Mouse (Mus musculus): ENCODE results near the gene Dpp6.

The Dpp6 gene

DNA sequence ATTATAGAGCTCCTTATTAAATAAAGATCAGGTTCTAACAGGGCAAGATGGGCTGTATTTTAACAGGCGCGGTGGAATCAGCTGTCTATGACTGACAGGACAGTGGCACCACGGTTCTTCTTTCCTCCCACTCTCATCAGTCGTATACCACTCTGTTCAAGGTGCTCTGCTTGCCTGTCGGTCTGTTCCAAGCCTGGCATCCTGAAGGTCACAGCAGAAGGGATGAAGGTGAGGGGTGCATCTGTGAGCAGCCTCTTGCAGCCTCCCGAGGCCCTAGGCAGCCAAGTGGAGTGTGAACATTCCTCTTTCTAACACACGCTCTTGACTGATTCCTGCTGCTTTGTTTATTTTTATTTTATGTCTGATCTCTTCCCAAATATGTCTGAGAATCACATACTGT lies 591.9 kb downstream of the Dpp6 start:
- 57% methylated on average over 7 of the region's 7 CpGs for WGBS

DNA sequence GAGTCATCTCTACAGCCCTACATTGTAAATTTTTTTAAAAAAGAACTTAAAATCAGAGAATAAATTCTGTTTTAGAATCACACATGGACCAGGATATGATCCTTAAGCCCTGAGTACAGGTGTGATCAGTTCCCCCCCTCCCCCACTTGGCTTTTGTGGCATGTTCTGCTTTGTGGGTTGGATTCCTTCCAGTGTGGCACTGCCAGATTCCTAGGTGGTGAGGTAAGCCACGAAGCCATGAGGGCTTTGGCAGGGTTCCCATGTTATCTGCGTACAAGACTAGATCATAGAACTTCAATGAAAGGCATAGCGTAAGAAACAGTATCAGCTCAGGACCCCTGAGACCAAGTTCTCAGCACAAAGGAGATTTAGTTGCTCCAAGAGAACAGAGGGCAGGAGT lies 596.0 kb downstream of the Dpp6 start:
- WGBS = 52% methylated on average over 3 of the region's 3 CpGs

DNA sequence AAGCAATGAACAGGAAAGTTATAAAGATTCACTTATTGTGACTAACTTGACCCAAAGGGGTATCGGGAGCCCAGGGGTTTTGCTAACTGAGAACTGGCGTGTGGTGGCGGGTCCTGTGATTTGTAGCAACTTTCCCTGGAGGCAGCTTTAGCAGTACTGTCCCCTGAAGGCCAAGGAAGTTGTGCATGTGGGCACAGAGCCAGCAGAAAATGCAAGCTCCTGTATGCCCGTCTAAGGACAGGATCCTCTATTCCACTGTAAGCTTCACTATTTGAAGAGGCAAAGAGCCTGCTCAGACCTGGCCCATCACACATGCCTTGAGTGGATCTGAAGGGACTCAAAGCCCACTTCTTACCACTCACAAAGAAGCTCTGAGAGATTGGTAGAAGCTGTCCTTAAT lies 598.5 kb downstream of the Dpp6 start:
- WGBS = 76% methylated on average over 4 of the region's 4 CpGs

DNA sequence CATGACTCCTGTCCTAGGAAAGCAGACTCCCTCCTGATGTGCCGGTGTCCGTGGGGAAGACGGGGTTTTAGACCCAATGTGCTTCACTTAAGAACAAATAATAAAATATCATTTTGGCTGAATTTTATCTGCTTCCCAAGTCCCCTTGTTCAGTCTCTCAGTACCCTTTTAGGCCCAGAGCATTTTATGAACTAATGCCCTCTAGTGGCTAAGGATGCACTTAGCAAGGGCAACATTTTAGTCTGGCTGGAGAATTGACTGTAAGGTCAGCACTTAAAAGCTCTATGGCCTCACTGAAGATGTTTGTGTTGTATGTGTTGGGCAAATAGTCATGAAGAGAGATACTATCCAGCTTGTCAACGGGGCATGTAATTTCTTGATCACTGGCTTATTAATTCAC lies 599.6 kb downstream of the Dpp6 start:
- WGBS = 69% methylated on average over 4 of the region's 4 CpGs

DNA sequence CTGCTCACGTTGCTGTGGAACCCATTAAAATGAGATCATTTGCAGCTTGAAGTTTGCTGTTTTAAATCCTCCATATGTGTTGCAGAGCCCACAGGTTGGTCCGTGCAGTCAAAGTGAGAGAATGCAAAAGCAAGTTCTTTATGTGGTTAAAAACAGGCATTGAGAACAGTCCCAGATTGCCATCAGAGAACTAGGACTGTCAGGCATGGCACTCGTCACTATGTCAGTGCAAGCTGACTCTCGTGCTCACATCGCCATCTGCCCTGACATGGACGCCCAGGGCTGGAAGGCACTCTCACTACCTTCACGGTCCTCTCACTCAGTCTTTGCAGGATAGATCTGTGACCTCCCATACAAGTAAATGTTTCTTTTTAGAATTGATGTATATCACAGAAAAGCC lies 600.4 kb downstream of the Dpp6 start:
- 45% methylated on average over 7 of the region's 7 CpGs for WGBS

DNA sequence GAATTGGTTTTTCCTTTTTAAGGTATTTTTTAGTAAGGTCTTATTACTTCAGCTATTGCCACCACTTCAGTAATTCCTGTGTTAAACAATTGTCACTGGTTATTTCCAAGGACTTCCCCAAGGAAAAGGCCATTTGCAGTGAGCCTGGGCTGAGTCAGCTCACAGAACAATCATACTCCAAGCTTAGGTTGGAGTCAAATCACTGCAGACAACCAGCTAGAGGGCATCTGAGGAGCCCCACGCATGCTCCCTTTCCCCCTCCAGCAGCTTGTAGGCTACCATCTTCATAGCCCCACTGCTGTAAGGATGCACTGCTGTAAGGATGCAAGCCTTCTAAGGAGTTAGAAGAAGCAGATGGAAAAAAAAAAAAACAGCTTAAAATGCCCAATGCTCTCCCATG lies 601.9 kb downstream of the Dpp6 start:
- 78% methylated on average over 1 of the region's 1 CpGs for WGBS

DNA sequence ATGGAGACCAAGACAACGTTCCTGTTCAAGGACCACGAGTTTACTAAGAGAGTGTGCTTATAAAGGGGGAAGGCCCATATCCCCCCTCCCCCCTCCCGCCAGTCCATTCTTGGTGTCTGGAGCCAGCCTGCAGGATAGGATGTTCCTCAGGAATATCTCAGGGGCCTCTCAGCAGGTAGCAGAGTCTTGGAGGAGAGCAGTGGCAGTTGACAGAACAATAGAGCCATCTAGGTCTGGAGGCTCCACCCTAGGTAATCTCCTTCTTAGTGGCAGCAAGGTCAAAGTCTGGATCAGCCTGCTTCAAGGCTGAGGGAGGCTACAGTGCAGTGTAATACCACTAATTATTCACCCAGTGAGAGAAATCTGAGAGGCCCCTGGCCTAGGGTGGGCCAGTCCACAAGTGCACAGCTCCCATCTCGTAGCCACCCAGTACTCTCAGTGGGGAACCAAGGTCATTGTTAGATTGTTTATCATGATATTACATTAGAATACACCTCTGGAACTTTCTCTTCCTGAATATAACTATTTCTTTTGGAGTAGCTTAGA lies 604.2 kb downstream of the Dpp6 start:
- WGBS = 82% methylated on average over 4 of the region's 4 CpGs

DNA sequence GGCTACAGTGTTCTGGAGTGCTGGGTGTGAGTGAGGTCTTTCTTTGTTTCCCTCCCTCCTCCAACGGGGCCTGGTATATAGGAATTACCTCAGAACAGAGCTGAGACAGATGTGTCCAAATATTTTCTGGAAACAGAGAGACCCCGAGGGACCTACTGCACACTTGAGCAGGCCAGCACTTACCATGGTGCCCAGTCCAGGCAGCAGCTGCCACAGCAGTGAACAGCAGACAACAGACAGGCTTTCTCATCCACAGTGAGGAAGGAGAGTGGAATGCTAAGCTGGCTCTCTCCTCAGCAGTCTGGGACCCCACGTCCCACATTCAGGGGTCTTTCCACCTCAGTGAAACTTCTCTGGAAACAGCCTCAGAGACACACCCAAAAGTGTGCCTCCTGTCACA lies 606.8 kb downstream of the Dpp6 start:
- WGBS = 69% methylated on average over 3 of the region's 3 CpGs

DNA sequence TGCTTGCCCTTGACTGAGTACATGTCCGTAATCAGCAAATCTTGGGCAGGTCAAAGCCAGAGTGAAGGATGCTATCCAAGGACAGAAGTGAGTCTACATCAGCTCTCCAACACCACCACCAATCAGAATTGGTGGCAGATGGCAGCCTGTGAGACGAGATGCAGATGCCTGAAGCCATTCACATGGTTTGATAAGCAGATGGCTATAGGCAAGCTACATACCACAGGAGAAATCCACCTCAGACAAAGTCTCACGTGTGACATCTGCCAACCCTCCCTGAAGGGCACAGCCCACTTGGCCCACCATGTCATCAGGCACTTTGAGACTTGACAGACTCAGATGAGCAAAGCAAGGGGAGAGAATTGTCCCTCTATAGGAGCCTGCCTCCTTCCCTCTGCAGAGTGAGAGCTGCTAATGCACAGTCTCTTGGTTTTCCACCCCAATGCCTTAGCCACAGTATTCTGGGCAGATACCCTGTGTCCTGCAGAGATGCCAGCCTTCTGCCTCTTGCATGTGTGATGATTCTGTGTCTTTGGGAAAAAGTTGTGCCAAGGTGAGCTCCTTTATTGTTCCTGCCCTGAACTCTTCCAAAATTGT lies 607.6 kb downstream of the Dpp6 start:
- WGBS = 71% methylated on average over 3 of the region's 3 CpGs

DNA sequence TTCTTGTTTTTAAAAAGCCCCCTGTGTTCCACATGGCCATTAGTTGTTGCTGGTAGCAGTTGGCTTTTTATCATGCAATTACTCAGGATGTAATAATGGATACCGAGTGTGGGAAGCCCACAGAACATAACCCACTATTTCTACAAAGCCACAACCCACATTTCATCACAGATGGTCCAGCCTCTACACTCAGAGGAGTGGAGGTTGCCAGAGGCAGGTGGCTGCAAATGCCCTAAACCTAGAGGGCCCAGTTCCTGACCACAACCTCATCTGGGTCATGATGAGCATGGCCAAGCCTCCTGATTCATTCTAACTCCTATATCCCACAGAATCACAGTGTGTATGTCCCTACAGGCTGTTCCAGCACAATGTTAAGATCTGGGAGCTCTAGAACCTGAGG lies 609.2 kb downstream of the Dpp6 start:
- WGBS = 62% methylated on average over 1 of the region's 1 CpGs

DNA sequence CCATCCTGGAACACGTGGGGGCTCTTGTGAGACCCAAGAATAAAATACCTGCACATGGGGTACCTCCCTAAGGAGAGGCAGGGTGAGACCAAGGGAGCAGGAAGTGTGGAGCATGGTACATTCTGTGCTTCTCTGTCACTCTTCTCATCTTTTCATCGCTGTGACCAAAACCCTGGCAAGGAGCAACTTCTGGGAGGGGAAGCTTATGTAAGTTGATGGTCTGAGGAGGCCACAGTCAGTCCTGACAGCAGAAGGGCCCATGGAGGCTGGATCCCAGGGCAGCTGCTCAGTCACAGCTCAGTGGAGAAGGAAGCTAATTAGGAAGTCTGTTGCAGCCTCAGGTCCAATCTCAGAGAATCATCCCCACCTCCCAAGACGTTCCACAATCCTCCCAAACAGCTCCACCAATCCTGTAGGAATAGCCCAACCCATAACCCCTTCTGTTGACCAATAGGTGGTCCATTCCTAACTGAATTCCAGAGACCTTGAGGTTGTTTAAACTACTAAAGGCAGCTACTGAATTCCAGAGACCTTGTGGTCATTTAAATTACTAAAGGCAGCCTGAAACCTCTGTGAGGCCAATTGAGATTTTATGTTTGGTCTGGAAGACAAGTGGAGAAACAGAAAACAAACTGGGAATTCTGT lies 636.3 kb downstream of the Dpp6 start:
- WGBS = 44% methylated on average over 3 of the region's 3 CpGs

DNA sequence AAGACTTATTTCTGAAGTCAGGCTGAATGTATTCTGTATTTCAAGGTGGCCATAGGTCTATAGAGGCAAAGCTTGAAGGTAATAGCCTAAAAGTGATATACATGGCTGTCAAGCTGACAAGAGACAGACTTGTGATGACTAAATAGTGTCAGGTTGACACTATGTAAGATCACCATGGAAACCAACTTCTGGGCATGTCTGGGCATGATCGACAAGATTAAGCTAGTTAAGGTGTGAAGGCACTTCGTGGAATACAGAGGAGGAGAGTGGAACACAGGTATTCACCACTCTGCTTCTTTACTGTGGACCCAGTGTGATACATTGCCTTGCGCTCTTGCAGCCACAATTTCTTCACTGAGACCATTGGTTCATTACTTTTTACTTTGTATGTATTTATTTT lies 637.4 kb downstream of the Dpp6 start:
- 81% methylated on average over 3 of the region's 3 CpGs for WGBS

DNA sequence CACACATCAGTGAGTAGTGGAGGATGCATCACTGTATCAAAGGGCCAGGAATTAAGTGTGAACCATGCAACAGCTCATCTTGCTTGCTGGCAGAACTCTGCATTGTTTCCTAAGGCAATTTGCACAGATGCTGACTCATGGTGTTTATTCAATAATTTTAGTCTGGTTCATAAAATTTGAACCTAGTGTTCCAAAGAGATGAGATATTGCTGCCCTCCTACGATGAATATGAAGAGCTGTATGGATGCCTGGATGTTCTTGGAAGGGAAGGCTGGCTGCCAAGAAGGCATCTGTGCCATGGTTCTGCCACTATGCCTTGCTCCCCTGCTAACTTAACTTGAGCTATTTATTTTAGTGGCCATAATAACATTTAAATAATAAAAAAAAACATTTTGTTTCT lies 640.0 kb downstream of the Dpp6 start:
- 39% methylated on average over 1 of the region's 1 CpGs for WGBS

DNA sequence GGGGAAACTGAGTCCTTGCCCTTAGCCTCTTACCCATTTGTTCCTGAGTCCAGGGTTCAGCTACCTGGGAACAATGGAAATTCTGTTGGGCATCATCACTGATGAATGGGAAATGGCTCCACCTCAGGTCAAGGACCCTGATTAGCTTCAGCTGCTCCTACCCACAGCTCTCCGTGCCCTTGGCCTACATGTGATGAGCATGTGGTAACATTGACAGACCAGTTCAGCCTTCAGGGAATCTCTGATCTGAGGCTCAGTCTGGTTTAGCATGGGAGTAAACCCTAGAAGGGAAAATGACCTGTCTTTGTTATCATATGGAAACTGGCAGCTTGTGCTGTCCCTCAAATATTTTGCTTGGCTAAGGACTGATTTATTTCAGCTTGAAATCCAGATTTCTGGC lies 640.7 kb downstream of the Dpp6 start:
- WGBS = 82% methylated on average over 1 of the region's 1 CpGs

DNA sequence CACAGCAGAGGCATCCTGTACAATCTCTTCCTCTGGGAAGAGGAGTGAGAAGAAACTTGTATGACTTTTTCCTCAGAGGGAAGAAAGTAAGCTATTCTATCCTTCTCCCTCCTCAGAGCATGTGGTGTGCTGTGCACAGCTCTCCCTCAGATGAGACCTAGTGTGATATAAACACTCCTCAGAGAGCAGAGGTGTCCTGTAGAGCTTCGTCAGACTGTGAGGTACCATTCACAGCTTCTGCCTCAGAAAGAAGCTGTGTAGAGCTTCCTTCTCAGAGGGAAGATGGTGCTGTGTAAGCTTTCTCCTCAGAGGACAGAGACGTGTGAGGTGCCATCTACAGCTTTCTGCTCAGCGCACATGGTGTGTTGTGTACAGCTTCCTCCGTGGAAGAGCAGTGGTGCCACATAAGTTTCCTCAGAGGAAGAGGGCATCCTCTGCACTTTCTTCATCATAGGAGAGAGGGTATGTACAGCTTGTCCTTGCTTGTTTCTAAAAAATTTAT lies 658.0 kb downstream of the Dpp6 start:
- 52% methylated on average over 4 of the region's 4 CpGs for WGBS

DNA sequence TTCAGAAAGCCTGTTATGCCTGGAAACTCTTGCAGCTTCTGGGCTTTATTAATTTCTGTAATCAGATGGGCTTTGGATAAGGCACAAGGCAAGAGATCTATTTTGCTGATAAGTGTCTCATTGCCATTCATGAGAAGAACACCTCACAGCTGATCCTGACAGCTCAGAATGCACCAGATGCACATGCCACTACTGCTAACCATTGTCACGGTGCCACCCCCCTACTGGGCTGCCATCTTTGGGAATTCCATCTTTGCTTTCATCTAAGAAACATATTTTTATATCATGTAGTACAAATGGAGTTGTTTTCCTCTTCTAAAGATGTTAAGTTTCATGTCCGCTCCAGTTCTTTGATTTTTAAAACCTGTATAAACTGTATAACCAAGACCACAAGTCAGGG lies 664.7 kb downstream of the Dpp6 start:
- 68% methylated on average over 2 of the region's 2 CpGs for WGBS

DNA sequence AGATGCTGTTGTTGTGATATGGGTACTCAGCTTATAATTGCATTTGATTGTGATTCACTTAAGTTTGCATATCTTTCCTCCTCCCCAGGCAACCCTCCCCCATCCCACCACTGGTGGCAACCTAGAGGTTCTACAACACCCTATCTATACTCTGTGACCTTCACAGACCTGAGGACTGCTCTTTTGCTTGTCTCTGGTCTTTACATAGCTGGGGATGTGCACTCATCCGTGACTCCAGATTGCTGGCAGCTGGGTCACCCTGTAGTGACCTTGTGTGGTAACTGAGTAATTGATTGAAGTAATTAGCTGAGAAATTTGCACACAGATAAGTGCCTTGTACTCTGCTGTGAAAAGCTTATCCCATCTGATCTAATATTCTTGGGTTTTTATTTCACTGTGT lies 669.1 kb downstream of the Dpp6 start:
- WGBS = 67% methylated on average over 1 of the region's 1 CpGs

DNA sequence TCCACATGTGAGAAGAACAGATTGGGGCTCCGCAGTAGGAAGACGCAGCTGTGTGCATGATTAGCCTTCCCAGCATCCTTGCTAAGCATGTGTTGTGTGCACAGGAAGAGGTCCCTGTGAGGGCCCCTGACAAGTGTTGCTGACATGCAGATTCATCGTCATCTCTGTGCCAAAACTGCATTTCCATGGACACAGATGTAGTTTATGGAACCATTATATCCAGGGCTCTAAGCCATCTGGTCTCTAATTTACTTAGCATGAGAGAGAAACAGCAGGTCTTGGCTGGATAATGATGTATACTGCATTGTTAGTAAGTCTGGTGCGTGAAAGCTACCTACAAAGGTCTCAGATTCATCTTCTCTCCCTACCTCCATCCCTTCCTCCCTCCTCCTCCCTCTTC lies 673.9 kb downstream of the Dpp6 start:
- 62% methylated on average over 4 of the region's 4 CpGs for WGBS

DNA sequence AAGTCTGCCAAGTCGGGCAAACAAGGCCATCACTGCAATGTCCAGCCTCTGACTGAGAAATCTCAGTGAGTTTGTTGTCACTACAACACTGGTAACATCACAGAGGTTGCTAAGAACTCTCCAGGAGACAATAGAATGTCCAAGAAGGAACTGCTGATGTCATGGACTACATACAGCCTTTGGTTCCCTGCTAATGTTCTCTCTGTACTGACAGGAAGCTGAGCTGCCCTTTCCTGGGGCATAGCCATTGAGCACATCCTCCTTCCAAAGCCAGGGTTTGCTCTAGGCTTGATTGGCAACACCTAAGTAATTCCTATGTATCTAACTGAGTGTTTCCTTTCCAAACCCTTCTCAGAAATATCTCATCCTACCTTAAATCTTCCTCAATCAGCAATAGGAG lies 684.3 kb downstream of the Dpp6 start, which contains the start of gene Speer4b:
TSS of gene Speer4b (minus strand) at position 101 of the 400 bp plus-strand sequence.
- 49% methylated on average over 1 of the region's 1 CpGs for WGBS

DNA sequence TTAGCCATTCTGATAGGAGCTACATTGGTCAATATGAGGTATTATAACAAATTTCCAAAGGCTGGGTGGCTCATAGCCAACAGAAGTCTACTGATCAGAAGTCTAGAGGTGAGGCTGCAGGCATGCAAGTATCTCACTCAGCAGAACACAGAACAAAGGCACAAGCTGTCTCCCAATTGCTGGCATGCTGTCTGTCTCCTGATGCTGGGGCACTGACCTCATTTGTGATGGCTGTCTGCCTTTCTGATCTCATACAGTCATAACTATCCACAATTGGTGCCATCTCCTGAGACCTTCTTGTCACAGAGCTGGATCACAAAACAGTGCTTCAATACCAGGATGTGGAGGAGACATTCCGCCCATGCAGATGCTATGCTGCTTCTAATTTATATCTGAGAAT lies 709.9 kb downstream of the Dpp6 start:
- 68% methylated on average over 1 of the region's 1 CpGs for WGBS

DNA sequence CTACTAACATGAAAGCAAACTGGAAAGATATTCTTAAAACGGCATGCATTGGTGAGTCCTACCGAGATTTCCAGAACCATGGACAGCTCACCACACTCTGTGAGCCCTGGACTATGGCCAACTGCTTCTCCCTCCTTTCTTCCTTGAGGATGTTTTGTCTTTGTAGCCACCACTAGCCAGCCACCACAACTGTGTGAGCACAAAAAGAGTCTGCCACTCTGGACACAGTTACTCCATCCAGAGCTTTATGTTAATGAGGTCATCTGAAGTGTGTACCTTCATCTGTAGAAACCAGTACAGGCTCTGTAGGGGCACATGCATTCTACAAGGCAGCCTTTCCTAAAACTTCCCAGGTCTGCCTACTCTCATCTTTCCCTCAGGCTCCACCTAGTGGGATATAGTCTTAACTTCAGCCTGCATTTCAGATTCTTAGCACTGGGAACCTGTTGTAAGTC lies 727.8 kb downstream of the Dpp6 start:
- 4% methylated on average over 2 of the region's 2 CpGs for WGBS

DNA sequence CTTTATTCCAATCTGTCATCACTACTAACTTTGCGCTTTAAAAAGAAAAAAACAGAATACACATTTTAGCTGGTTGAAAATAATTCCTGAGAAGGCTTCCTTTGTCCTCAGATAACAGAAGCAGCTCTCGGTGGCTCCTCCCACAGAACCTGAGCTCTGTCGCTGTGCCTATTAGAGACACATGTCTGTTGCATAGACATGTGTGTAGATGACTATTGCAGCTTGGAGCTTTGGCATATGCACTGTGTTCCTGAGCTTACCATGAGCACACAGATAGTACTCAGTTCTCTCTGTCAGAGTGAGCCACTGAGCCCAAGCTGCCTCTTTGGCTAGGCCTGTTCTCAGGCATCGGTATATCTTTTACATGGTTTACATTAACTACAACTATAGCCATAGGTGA lies 732.3 kb downstream of the Dpp6 start:
- WGBS = 54% methylated on average over 4 of the region's 4 CpGs

DNA sequence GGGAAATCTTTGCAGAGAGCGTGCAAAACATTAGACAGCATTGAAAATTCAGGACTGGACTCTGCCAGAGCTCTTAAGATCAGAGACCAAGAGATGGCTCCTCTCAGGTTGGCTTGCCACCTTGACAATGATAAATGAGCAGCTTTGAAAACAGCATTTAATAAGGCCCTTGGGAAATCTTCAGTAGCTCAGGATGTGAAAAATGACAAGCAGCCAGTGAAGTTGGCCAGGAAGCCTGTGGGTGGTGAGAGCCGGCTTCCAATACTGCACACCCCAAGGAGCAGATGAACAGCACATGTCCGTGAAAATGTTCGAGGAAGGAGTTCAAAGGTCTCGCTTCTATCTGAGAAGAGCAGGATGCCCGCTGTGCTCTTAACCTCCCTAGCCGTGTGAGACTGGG lies 748.7 kb downstream of the Dpp6 start:
- WGBS = 63% methylated on average over 7 of the region's 7 CpGs

All from cerebral cortex, adult 2 months (tissue).